Mouse (Mus musculus) E14TG2a.4 (cell line): ENCODE results near the gene Mlxipl.

Source experiments
- CTCF ChIP-seq: conservative IDR thresholded peaks from 2 replicates; pipeline ENCODE4 v1.5.1; 2014; ENCODE audit warnings: low read length
- NANOG ChIP-seq: IDR thresholded peaks from 2 replicates; pipeline ENCODE4 v1.6.1; 2014; ENCODE audit warnings: borderline replicate concordance, low read length, mixed read lengths
- POU5F1 ChIP-seq: IDR thresholded peaks from 2 replicates; pipeline ENCODE4 v1.6.1; 2014; ENCODE audit warnings: low read length, borderline replicate concordance

- TF ChIP-seq CTCF (no peak), POU5F1 (no peak), NANOG (no peak)
Measured at GRCm38 (mm10) chr5:135078482-135078810, 11.2 kb upstream of the Mlxipl start.
